Mouse (Mus musculus): Measurements from ENCODE around the gene Sh2b3. TPM values are rescaled to one million over a fixed set of nuclear protein-coding genes. Genes with fewer than 3 reads are reported as not detected.

Sh2b3 gene
- 10 to 100 TPM; 19.9 to 21.6 TPM for total RNA-seq (2021)
- long read RNA-seq, experiment 1, full-length matches to known transcripts: 10 of 22 reads
- long read RNA-seq, experiment 1, partial matches to known transcripts: 2 of 22 reads
- long read RNA-seq, experiment 1, other reads (novel, unspliced or antisense): 10 of 22 reads
- long read RNA-seq, experiment 2, full-length matches to known transcripts: 24 of 37 reads
- long read RNA-seq, experiment 2, partial matches to known transcripts: 2 of 37 reads
- long read RNA-seq, experiment 2, other reads (novel, unspliced or antisense): 11 of 37 reads

GRCm38 (mm10) chr5:121837441-121838340 is at the start of gene Sh2b3:
TSS of gene Sh2b3 (minus strand) at chr5:121837646.
- TF ChIP-seq CTCF (conservative IDR thresholded peaks at IDR 0.05): peak; percentile 14; the same call in 1 of the 2 replicates
- H3K27ac ChIP-seq: peak within 1 kb of the TSS; percentile 98
- DNase-seq (ENCODE audit: low spot score in 2 of 2): no peak
- peak within 1 kb of the TSS; percentile 87 for H3K4me3 ChIP-seq

GRCm38 (mm10) chr5:121883356-121883755 is 45.9 kb upstream of the Sh2b3 start:
- Histone ChIP-seq H3K27ac (no peak overlapping the region), H3K4me3 (no peak overlapping the region)
- TF ChIP-seq CTCF (conservative IDR thresholded peaks at IDR 0.05): no peak
- DNase-seq (ENCODE audit: low spot score in 2 of 2): no peak

GRCm38 (mm10) chr5:121879211-121879610 is 41.8 kb upstream of the Sh2b3 start:
- TF ChIP-seq CTCF (conservative IDR thresholded peaks at IDR 0.05): peak; percentile 81
- DNase-seq (ENCODE audit: low spot score in 2 of 2): peak in 1 of 2 experiments; percentile 40
- Histone ChIP-seq H3K27ac (no peak overlapping the region), H3K4me3 (no peak overlapping the region)

DNA sequence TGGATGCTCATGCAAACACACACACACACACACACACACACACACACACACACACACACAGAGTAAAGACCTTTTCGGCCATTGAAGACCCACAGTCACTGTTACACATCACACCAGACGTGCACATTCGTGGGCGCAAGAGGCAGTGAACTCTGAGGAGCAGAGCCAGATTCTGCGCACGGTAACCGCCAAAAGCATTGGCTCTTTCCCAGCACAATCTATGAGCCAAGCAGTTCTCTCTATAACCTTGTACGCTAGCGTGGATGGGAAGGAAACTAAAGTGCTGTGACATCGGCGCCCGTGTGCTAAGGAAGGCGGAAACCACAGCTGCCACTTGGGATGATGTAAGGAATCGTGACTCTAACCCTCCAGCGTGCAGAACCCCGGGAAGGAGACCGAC is 41.3 kb upstream of the Sh2b3 start:
- Histone ChIP-seq H3K4me3 (no peak overlapping the region), H3K27ac (no peak overlapping the region)
- TF ChIP-seq CTCF (conservative IDR thresholded peaks at IDR 0.05): no peak
- no peak for DNase-seq (ENCODE audit: low spot score in 2 of 2)

GRCm38 (mm10) chr5:121876901-121877300 is 39.5 kb upstream of the Sh2b3 start:
- H3K4me3 ChIP-seq: no peak overlapping the region
- TF ChIP-seq CTCF (conservative IDR thresholded peaks at IDR 0.05): no peak
- no peak for DNase-seq (ENCODE audit: low spot score in 2 of 2)
- H3K27ac ChIP-seq: no peak overlapping the region

GRCm38 (mm10) chr5:121875041-121875440 is 37.6 kb upstream of the Sh2b3 start:
- no peak for DNase-seq (ENCODE audit: low spot score in 2 of 2)
- Histone ChIP-seq H3K4me3 (no peak overlapping the region), H3K27ac (no peak overlapping the region)
- no peak for TF ChIP-seq CTCF (conservative IDR thresholded peaks at IDR 0.05)

DNA sequence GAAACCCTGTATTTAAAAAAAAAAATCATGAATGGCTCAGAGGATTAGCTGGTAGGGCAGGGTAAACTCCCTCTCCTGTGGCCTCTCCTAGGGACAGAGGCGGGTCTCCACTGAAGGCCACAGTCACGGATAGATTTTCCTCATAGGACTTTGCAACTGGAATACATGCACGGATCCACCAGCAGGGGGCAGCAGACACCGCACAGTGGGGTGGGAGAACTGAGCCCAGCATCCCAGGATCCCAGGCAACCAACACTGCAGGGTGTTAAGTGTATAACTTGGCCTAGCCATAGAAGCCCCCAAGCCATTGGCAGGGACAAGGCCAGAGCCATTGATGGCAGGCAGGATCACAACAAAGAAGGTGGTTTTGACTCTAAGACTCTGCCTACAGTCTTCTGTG is 34.7 kb upstream of the Sh2b3 start:
- Histone ChIP-seq H3K4me3 (no peak overlapping the region), H3K27ac (no peak overlapping the region)
- peak; percentile 65 to 93 for DNase-seq (ENCODE audit: low spot score in 2 of 2)
- TF ChIP-seq CTCF (conservative IDR thresholded peaks at IDR 0.05): peak; percentile 99

GRCm38 (mm10) chr5:121871515-121872030 is 34.1 kb upstream of the Sh2b3 start:
- TF ChIP-seq CTCF (conservative IDR thresholded peaks at IDR 0.05): no peak
- no peak for DNase-seq (ENCODE audit: low spot score in 2 of 2)
- no peak overlapping the region for H3K4me3 ChIP-seq
- H3K27ac ChIP-seq: no peak overlapping the region

DNA sequence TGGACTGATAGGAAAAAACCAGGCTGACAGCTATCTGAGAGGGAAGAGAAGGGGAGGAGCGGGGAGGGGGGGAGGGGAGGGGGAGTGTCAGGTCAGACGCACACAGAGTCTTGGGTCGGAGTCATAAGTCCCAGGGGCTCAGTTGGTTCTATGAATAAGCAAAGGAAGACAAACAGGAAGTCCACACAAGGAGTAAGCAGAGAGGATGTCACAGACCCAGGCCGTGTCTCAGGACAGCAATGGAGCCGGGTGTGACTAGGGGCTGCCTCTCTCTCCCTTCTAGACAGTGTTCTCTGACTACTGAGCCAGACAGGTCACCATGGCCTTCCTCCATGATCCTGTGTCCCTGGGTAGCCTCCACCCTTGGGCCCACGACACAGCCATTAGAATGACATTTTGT is 33.4 kb upstream of the Sh2b3 start:
- H3K27ac ChIP-seq: no peak overlapping the region
- no peak for TF ChIP-seq CTCF (conservative IDR thresholded peaks at IDR 0.05)
- no peak for DNase-seq (ENCODE audit: low spot score in 2 of 2)
- no peak overlapping the region for H3K4me3 ChIP-seq

DNA sequence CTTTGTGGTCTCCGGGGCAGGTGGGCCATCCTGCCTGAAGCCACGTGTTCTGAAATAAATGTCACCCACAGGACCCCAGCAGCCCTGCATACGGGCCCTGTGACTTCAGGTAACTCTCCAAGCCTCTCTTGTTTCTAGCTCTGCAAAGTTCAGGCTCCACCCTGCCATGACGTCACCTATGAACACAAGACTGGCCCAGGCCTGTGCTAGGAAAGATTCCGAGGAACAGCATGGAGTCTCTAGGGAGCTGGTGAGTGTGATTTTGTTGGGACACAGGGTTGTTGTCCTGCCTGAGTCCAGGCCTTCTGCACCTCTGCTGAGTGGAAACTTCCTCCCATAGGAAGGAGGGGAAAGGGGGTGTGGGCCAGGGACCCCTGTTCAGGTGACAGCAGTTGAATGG is 30.5 kb upstream of the Sh2b3 start:
- TF ChIP-seq CTCF (conservative IDR thresholded peaks at IDR 0.05): no peak
- no peak overlapping the region for H3K27ac ChIP-seq
- no peak for DNase-seq (ENCODE audit: low spot score in 2 of 2)

GRCm38 (mm10) chr5:121864330-121864729 is 26.9 kb upstream of the Sh2b3 start:
- Histone ChIP-seq H3K4me3 (no peak overlapping the region), H3K27ac (no peak overlapping the region)
- TF ChIP-seq CTCF (conservative IDR thresholded peaks at IDR 0.05): no peak
- no peak for DNase-seq (ENCODE audit: low spot score in 2 of 2)

More for the DNA sequence above, 30.5 kb upstream of the Sh2b3 start:
- H3K4me3 ChIP-seq: no peak overlapping the region

DNA sequence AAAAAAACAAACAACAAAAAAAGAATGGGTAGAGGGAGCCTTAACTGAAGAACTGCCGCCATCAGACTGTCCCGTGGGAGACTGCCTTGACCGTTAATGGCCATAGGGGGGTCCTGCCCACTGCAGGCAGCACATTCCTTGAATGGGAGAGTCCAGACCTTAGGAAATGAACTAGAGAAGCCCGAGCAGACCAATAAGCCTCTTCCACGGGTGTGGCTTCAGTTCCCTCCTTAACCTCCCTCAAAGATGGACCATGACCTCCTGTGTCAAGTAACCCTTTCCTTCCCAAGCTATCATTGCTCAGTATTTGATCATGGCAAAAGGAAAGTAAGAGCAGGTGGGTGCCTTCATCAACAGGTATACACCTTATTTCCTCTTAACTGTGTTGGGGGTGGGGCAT is 24.5 kb upstream of the Sh2b3 start:
- Histone ChIP-seq H3K4me3 (no peak overlapping the region), H3K27ac (no peak overlapping the region)
- TF ChIP-seq CTCF (conservative IDR thresholded peaks at IDR 0.05): no peak
- DNase-seq (ENCODE audit: low spot score in 2 of 2): no peak

- no peak for TF ChIP-seq CTCF (conservative IDR thresholded peaks at IDR 0.05)
- Histone ChIP-seq H3K27ac (no peak overlapping the region), H3K4me3 (no peak overlapping the region)
- DNase-seq (ENCODE audit: low spot score in 2 of 2): no peak
Measured at GRCm38 (mm10) chr5:121858427-121858826, 21.0 kb upstream of the Sh2b3 start.

Data from layer of hippocampus, adult 2 months (tissue).